Mouse (Mus musculus) E14TG2a.4 (cell line): ENCODE data around the gene C330007P06Rik.
"Not testable (repeated sequence)": the region's sequence is repeated elsewhere in the genome, so short reads cannot be mapped to it uniquely, and the experiment has no call there.

Experiments used
- CTCF ChIP-seq: conservative IDR thresholded peaks from 2 replicates; pipeline ENCODE4 v1.5.1; 2014; ENCODE audit warnings: low read length
- POU5F1 ChIP-seq: IDR thresholded peaks from 2 replicates; pipeline ENCODE4 v1.6.1; 2014; ENCODE audit warnings: low read length, borderline replicate concordance

GRCm38 (mm10) chrX:36898931-36899330, 25.0 kb upstream of the C330007P06Rik start:
- 0 out of 2 replicates have a peak, but pooled peaks have one; percentile 22 for TF ChIP-seq CTCF
- not testable (repeated sequence) for TF ChIP-seq POU5F1
